Mouse (Mus musculus) midbrain, embryonic 13.5 days (tissue): ENCODE data around the gene 1700015G11Rik. TPM values are rescaled to one million over a fixed set of nuclear protein-coding genes. Genes with fewer than 3 reads are reported as not detected.

Experiments used
- ATAC-seq: fragments of 200-750 bp; cut with Nextera tagmentation; 2 replicates; pipeline ENCODE4 v1.8.0; 2017; ENCODE audit warnings: mild to moderate bottlenecking, moderate TSS enrichment, moderate library complexity
- H3K27ac ChIP-seq: fragments of 300-500 bp; sonication (generic); 2 replicates; pipeline ENCODE4 v1.5.1; 2015; ENCODE audit warnings: inconsistent platforms, mild to moderate bottlenecking, moderate library complexity
- H3K27me3 ChIP-seq: fragments of 300-500 bp; sonication (generic); 2 replicates; pipeline ENCODE4 v1.6.1; 2015; ENCODE audit warnings: mild to moderate bottlenecking, inconsistent platforms
- H3K36me3 ChIP-seq: fragments of 300-500 bp; sonication (generic); 2 replicates; pipeline ENCODE4 v1.6.1; 2015; ENCODE audit warnings: mild to moderate bottlenecking, inconsistent platforms
- H3K4me1 ChIP-seq: fragments of 300-500 bp; sonication (generic); replicated peaks from 2 replicates; pipeline ENCODE4 v1.6.1; 2015; ENCODE audit warnings: inconsistent platforms
- H3K4me2 ChIP-seq: fragments of 300-500 bp; sonication (generic); replicated peaks from 2 replicates; pipeline ENCODE4 v1.6.1; 2015; ENCODE audit warnings: moderate library complexity, mild to moderate bottlenecking, inconsistent platforms
- H3K4me3 ChIP-seq: fragments of 300-500 bp; sonication (generic); replicated peaks from 2 replicates; pipeline ENCODE4 v1.5.1; 2015; ENCODE audit warnings: mild to moderate bottlenecking, inconsistent platforms
- H3K9ac ChIP-seq: fragments of 300-500 bp; sonication (generic); replicated peaks from 2 replicates; pipeline ENCODE4 v1.6.1; 2015; ENCODE audit warnings: mild to moderate bottlenecking, inconsistent platforms
- H3K9me3 ChIP-seq: fragments of 300-500 bp; sonication (generic); 2 replicates; pipeline ENCODE4 v1.6.1; 2016; ENCODE audit warnings: mild to moderate bottlenecking, inconsistent platforms
- WGBS: fragments of 180-500 bp; shearing (Covaris S2); methylation state at CpG from one replicate; pipeline ENCODE4 v1.1.7; 2015; 5-methylcytosine and 5-hydroxymethylcytosine counted together
- polyA plus RNA-seq: library from polyadenylated mRNA; unstranded; fragments of >200 nt; fragmentation: Nextera tagmentation; extraction: Ambion mirVana; gene quantifications from 2 replicates; pipeline ENCODE4 v1.2.1, GENCODE M21; 2015

The 1700015G11Rik gene
- polyA plus RNA-seq, 1 experiment from 2014 or later = not detected

- Histone ChIP-seq H3K9ac (peak within 1 kb of the TSS; percentile 78), H3K27me3 (peaks cover 4% of the 10 kb centered on the region; the same call in 1 of the 2 replicates), H3K4me2 (peak within 1 kb of the TSS; percentile 61), H3K9me3 (no peaks in the 10 kb centered on the region), H3K36me3 (peaks cover 5% of the 10 kb centered on the region; the same call in 1 of the 2 replicates), H3K4me3 (peak within 1 kb of the TSS; percentile 75), H3K27ac (peak within 1 kb of the TSS; percentile 80), H3K4me1 (peaks cover 12% of the 10 kb centered on the region)
- ATAC-seq = peak; percentile 96
- WGBS = under 1% methylated on average over 38 of the region's 47 CpGs
Observed at GRCm38 (mm10) chr7:52005511-52006295, 9.8 kb downstream of the 1700015G11Rik start, which contains the start of gene Svip. TSS of gene Svip (minus strand) at chr7:52006018.

GRCm38 (mm10) chr7:51991020-51991419 lies 24.5 kb downstream of the 1700015G11Rik start:
- no peaks in the 10 kb centered on the region for H3K4me1 ChIP-seq
- H3K9ac ChIP-seq = no peak overlapping the region
- H3K36me3 ChIP-seq = no peaks in the 10 kb centered on the region
- no peaks in the 10 kb centered on the region for H3K27me3 ChIP-seq
- H3K27ac ChIP-seq = no peak overlapping the region
- H3K4me2 ChIP-seq = no peak overlapping the region
- 76% methylated on average over 3 of the region's 3 CpGs for WGBS
- no peak for ATAC-seq
- no peak overlapping the region for H3K4me3 ChIP-seq
- no peaks in the 10 kb centered on the region for H3K9me3 ChIP-seq

DNA sequence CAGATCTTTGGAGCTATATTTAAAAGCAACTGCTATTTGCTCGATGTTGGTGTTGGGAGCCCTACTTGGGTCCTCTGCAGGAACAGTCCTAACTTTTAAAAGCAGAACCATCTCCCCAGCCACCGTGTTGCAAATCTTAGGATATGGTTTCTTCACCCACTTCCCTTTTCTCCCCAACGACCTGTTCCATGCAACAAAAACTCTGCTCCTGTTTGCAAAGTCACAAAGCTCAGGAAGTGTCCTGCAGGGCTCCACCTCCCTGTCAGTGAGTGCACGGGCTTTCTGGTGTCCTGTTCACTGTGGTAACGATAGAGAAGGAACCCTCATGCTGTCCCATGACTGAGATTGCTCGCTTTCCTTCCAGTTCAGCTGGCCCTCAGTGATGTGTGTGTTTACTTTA lies 28.6 kb downstream of the 1700015G11Rik start:
- no peak overlapping the region for H3K9ac ChIP-seq
- no peaks in the 10 kb centered on the region for H3K27me3 ChIP-seq
- no peaks in the 10 kb centered on the region for H3K4me1 ChIP-seq
- H3K4me3 ChIP-seq = no peak overlapping the region
- 71% methylated on average over 6 of the region's 6 CpGs for WGBS
- H3K27ac ChIP-seq = no peak overlapping the region
- no peak overlapping the region for H3K4me2 ChIP-seq
- no peak for ATAC-seq
- no peaks in the 10 kb centered on the region for H3K36me3 ChIP-seq
- H3K9me3 ChIP-seq = no peaks in the 10 kb centered on the region

- 77% methylated on average over 6 of the region's 6 CpGs for WGBS
- ATAC-seq = no peak
Observed at GRCm38 (mm10) chr7:51985763-51986162, 29.8 kb downstream of the 1700015G11Rik start.

DNA sequence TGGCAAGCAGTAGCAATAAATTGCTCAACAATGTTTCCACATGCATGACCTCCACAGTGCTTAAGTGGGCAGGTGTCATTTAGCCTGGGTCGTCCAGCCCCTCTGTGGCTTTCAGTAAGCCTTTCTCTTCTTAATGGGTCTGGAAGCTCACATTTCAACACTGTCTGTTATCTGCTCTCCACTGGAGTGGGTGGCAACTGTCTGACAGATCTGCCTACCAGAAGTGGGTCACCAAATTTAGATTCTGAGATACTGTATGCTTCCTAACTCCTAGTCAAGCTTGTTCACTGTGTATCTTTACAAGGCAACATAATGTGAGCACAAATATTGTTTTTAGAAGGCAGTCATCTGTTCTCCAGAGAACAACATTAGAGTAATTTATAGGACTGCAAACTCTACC lies 33.2 kb downstream of the 1700015G11Rik start:
- no peak overlapping the region for H3K4me3 ChIP-seq
- no peak overlapping the region for H3K27ac ChIP-seq
- H3K9ac ChIP-seq = no peak overlapping the region
- H3K27me3 ChIP-seq = no peaks in the 10 kb centered on the region
- ATAC-seq = no peak
- H3K4me2 ChIP-seq = no peak overlapping the region
- H3K9me3 ChIP-seq = no peaks in the 10 kb centered on the region
- H3K36me3 ChIP-seq = no peaks in the 10 kb centered on the region
- H3K4me1 ChIP-seq = no peaks in the 10 kb centered on the region
- 24% methylated on average over 1 of the region's 1 CpGs for WGBS

More at GRCm38 (mm10) chr7:51985763-51986162, 29.8 kb downstream of the 1700015G11Rik start:
- Histone ChIP-seq H3K9me3 (no peaks in the 10 kb centered on the region), H3K4me1 (no peaks in the 10 kb centered on the region), H3K9ac (no peak overlapping the region), H3K27ac (no peak overlapping the region), H3K4me2 (no peak overlapping the region), H3K36me3 (no peaks in the 10 kb centered on the region), H3K4me3 (no peak overlapping the region), H3K27me3 (no peaks in the 10 kb centered on the region)

- Histone ChIP-seq H3K9ac (no peak overlapping the region), H3K9me3 (no peaks in the 10 kb centered on the region), H3K4me1 (peaks cover 9% of the 10 kb centered on the region), H3K36me3 (no peaks in the 10 kb centered on the region), H3K4me2 (no peak overlapping the region), H3K27me3 (no peaks in the 10 kb centered on the region), H3K4me3 (no peak overlapping the region), H3K27ac (no peak overlapping the region)
- WGBS = 50% methylated on average over 5 of the region's 5 CpGs
- no peak for ATAC-seq
Observed at GRCm38 (mm10) chr7:51979271-51979670, 36.3 kb downstream of the 1700015G11Rik start.

DNA sequence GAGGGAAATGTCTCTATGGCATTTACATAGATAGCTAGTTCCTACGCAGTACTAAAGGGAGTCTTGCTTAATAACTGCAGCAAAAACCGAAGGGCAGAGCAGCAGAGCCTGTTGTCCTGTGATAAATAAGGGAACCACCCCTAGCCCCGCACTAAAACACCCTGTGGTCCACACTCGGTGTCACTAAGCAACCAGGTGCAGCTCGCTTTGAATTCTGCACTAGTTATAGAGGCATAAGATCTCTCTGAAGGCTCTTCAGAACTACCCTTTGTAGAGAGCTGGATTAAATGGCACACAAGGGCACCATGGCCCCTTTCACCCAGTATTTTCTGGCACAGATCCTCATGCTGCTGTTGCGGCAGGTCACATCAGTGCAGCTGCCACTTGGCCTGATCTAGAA lies 40.3 kb downstream of the 1700015G11Rik start:
- Histone ChIP-seq H3K4me1 (peaks cover 16% of the 10 kb centered on the region), H3K4me3 (no peak overlapping the region), H3K27me3 (no peaks in the 10 kb centered on the region), H3K27ac (peak overlapping the region; percentile 15; the same call in 1 of the 2 replicates), H3K9ac (no peak overlapping the region), H3K4me2 (no peak overlapping the region), H3K9me3 (no peaks in the 10 kb centered on the region), H3K36me3 (no peaks in the 10 kb centered on the region)
- peak; percentile 49; the same call in 1 of the 2 replicates for ATAC-seq
- WGBS = 48% methylated on average over 6 of the region's 6 CpGs

GRCm38 (mm10) chr7:51973526-51973925 lies 42.0 kb downstream of the 1700015G11Rik start:
- ATAC-seq = peak; percentile 3; the same call in 1 of the 2 replicates
- WGBS = 72% methylated on average over 2 of the region's 2 CpGs
- H3K4me3 ChIP-seq = no peak overlapping the region
- no peak overlapping the region for H3K9ac ChIP-seq
- no peak overlapping the region for H3K4me2 ChIP-seq
- peaks cover 16% of the 10 kb centered on the region for H3K4me1 ChIP-seq
- no peak overlapping the region for H3K27ac ChIP-seq
- H3K36me3 ChIP-seq = no peaks in the 10 kb centered on the region
- no peaks in the 10 kb centered on the region for H3K27me3 ChIP-seq
- no peaks in the 10 kb centered on the region for H3K9me3 ChIP-seq

- 76% methylated on average over 5 of the region's 5 CpGs for WGBS
- peaks cover 16% of the 10 kb centered on the region for H3K4me1 ChIP-seq
- H3K36me3 ChIP-seq = no peaks in the 10 kb centered on the region
- no peak overlapping the region for H3K4me3 ChIP-seq
- ATAC-seq = peak; percentile 46; the same call in 1 of the 2 replicates
- peak overlapping the region; percentile 39; the same call in 1 of the 2 replicates for H3K27ac ChIP-seq
- no peak overlapping the region for H3K4me2 ChIP-seq
- H3K9ac ChIP-seq = no peak overlapping the region
- no peaks in the 10 kb centered on the region for H3K27me3 ChIP-seq
- no peaks in the 10 kb centered on the region for H3K9me3 ChIP-seq
Observed at GRCm38 (mm10) chr7:51973091-51973490, 42.4 kb downstream of the 1700015G11Rik start.

- no peak overlapping the region for H3K9ac ChIP-seq
- peak; percentile 61 for ATAC-seq
- peak overlapping the region; percentile 71 for H3K27ac ChIP-seq
Observed at GRCm38 (mm10) chr7:51972252-51972855, 43.2 kb downstream of the 1700015G11Rik start.

DNA sequence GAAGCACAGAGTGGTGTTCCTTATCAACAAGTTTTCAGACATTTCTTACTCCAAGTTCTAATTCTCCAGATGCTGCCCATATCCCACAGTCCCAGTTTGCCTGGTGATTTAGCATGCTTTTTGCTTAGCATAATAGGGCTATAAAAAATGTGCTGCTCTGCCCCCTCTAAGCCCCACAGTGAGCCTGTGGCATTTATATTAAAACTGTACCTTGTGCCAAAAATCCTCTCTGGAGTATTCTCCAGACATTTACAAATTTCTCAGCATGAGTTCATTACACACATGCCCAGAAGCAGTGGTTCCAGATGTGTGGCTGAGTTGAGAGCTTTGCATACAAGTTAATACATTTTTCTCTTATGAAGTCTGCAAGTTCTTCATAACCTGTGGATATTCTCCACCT lies 46.1 kb downstream of the 1700015G11Rik start:
- Histone ChIP-seq H3K27ac (no peak overlapping the region), H3K4me3 (no peak overlapping the region), H3K36me3 (no peaks in the 10 kb centered on the region), H3K9ac (no peak overlapping the region), H3K9me3 (no peaks in the 10 kb centered on the region), H3K4me2 (no peak overlapping the region), H3K4me1 (peaks cover 7% of the 10 kb centered on the region; the same call in 1 of the 2 replicates), H3K27me3 (no peaks in the 10 kb centered on the region)
- no peak for ATAC-seq

More at GRCm38 (mm10) chr7:51972252-51972855, 43.2 kb downstream of the 1700015G11Rik start:
- H3K4me2 ChIP-seq = no peak overlapping the region
- peaks cover 16% of the 10 kb centered on the region for H3K4me1 ChIP-seq
- no peak overlapping the region for H3K4me3 ChIP-seq
- 34% methylated on average over 6 of the region's 6 CpGs for WGBS
- no peaks in the 10 kb centered on the region for H3K27me3 ChIP-seq
- no peaks in the 10 kb centered on the region for H3K9me3 ChIP-seq
- no peaks in the 10 kb centered on the region for H3K36me3 ChIP-seq

DNA sequence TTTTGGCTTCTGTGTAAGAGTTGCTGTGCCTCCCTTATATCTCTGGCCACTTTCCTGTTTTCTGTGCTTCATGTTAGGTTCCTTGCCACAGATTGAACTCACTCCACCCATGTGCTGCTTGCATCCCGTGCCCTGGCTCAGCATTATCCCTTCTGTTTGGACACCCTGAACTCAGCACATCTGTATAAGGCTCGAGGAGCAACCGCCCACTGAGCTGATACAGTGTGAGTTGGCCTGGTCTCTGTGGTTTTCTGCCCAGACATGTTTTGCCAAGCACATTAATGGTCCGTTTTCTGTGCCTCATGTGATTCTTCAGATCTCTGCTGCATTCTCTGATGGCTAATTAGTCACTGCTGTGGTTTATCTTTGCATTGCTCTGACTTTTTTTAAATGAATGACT lies 47.9 kb downstream of the 1700015G11Rik start:
- 0 out of 2 replicates have a peak overlapping the region, but pooled peaks have one; percentile 30 for H3K27ac ChIP-seq
- H3K4me3 ChIP-seq = no peak overlapping the region
- WGBS = 88% methylated on average over 4 of the region's 4 CpGs
- no peaks in the 10 kb centered on the region for H3K36me3 ChIP-seq
- H3K4me1 ChIP-seq = peaks cover 10% of the 10 kb centered on the region
- H3K9ac ChIP-seq = no peak overlapping the region
- no peaks in the 10 kb centered on the region for H3K9me3 ChIP-seq
- no peak overlapping the region for H3K4me2 ChIP-seq
- no peak for ATAC-seq
- no peaks in the 10 kb centered on the region for H3K27me3 ChIP-seq
